Mouse (Mus musculus) stomach, embryonic 15.5 days (tissue): ENCODE measurements at regions not wholly inside any gene's neighbourhood (a gene's known extent, or its start where the extent isn't known, plus 50 kb on each side); places are given as distances from the start of the nearest gene placed in this dataset.

Experiments used
- ATAC-seq: fragments of 200-750 bp; cut with Nextera tagmentation; 2 replicates; pipeline ENCODE4 v1.8.0; 2017; ENCODE audit warnings: low read depth, moderate number of reproducible peaks, moderate TSS enrichment; ENCODE audit not compliant: insufficient read depth, low FRiP score
- H3K27ac ChIP-seq: fragments of 300-500 bp; sonication (generic); 2 replicates; pipeline ENCODE4 v1.5.1; 2015; ENCODE audit warnings: mild to moderate bottlenecking, inconsistent platforms
- H3K27me3 ChIP-seq: fragments of 300-500 bp; sonication (generic); replicated peaks from 2 replicates; pipeline ENCODE4 v1.6.1; 2015; ENCODE audit warnings: inconsistent platforms
- H3K36me3 ChIP-seq: fragments of 300-500 bp; sonication (generic); 2 replicates; pipeline ENCODE4 v1.6.1; 2015; ENCODE audit warnings: inconsistent platforms
- H3K4me1 ChIP-seq: fragments of 300-500 bp; sonication (generic); 2 replicates; pipeline ENCODE4 v1.6.1; 2015; ENCODE audit warnings: inconsistent platforms
- H3K4me2 ChIP-seq: fragments of 300-500 bp; sonication (generic); 2 replicates; pipeline ENCODE4 v1.6.1; 2015; ENCODE audit warnings: mild to moderate bottlenecking, inconsistent platforms
- H3K4me3 ChIP-seq: fragments of 300-500 bp; sonication (generic); replicated peaks from 2 replicates; pipeline ENCODE4 v1.5.1; 2015; ENCODE audit warnings: inconsistent platforms
- H3K9ac ChIP-seq: fragments of 300-500 bp; sonication (generic); 2 replicates; pipeline ENCODE4 v1.6.1; 2015; ENCODE audit warnings: inconsistent platforms
- H3K9me3 ChIP-seq: fragments of 300-500 bp; sonication (generic); 2 replicates; pipeline ENCODE4 v1.6.1; 2016; ENCODE audit warnings: inconsistent platforms
- WGBS: fragments of 180-500 bp; shearing (Covaris S2); methylation state at CpG from one replicate; pipeline ENCODE4 v1.1.7; 2015; 5-methylcytosine and 5-hydroxymethylcytosine counted together

DNA sequence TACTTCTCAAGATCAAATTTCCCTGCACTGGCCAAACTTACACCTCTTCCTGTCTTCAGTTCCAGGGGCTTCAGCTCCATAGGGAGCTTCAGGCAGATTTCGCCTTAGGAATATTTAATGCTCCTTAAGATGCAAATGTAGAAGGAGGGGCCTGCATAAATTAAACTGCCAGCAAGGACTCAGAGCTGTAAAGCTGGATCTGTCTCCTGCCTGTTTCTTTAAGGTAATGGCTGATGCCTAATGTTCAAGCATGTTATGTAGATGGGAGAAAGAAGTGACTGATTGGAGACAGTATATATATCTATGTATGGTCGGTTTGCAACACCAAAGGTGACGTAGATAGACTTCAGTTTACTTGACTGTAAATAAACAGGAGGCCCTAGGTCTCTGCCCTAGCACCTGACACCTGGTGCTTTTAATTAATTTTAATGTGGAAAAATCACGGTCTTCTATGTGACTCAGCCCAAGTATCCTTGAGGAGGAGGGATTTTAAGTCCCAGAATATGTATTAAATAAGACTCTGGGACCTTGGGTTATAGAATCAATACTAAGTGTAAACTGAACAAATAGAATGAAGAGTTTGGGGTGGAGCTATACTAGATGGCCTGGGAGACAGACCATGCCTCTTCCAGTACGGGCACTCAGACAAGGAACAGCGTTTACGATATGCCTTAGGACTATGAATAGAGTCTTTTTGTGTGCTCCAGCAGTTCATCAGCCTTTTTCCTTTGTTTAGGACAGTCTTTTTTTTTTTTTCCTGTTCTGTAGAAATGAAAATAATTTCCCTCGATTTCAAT lies 651.7 kb upstream of the Lmcd1 start:
- no peaks in the 10 kb centered on the region for H3K4me1 ChIP-seq
- no peak for ATAC-seq
- no peaks in the 10 kb centered on the region for H3K36me3 ChIP-seq
- WGBS, result 60% methylated on average over 8 of the region's 8 CpGs
- H3K4me3 ChIP-seq, result no peak overlapping the region
- H3K4me2 ChIP-seq, result no peak overlapping the region
- no peak overlapping the region for H3K9ac ChIP-seq
- no peak overlapping the region for H3K27ac ChIP-seq
- H3K9me3 ChIP-seq, result no peaks in the 10 kb centered on the region
- no peaks in the 10 kb centered on the region for H3K27me3 ChIP-seq

DNA sequence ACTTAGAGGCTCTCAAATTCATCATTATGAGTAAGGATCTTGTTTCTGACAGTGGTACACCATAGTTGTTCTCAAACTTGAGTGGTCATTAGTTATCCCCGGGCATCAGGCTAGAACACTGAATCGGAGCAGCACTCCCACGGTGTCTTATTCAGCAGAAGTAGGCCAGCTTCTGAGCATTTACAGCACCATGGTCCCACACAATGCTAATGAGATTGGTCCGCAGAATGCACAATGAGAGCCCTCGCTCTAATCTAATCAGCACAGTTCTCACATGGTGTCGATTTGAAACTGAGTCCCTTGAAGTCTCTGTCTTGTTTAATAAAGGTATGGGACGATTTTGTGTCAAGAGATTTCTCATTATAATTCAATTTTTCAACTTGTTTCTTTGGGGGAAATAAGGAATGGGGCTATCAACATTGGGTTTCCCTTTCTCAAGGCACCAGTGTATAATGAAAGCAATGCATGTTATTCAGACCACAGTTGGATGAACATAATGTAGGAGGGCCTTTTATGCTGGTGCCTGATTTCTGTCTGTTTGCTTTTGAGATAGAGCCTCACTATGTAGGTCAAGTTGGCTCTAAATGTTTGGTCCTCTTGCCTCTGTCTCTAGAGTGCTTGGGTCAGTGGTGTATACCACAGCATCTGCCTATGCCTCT lies 650.9 kb upstream of the Lmcd1 start:
- ATAC-seq, result no peak
- Histone ChIP-seq H3K4me1 (no peaks in the 10 kb centered on the region), H3K36me3 (no peaks in the 10 kb centered on the region), H3K4me3 (no peak overlapping the region), H3K27ac (no peak overlapping the region), H3K4me2 (no peak overlapping the region), H3K9ac (no peak overlapping the region), H3K9me3 (no peaks in the 10 kb centered on the region), H3K27me3 (no peaks in the 10 kb centered on the region)
- WGBS, result 74% methylated on average over 7 of the region's 7 CpGs

DNA sequence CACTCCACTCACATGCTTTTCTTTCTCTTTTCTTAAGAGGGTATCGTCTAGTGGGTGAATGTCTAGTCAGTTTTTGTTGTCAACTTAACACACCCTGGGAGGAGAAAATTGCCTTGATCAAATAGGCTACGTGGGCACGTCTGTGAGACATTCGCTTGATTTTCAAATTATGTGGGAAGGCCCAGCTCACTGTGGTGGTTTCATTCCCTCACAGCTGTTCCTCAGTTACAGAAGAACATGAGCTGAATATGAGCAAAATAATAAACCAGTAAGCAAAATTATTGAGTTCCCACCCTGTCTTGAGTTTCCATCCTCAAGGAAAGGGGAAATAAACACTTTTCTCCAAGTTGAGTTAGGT lies 650.4 kb upstream of the Lmcd1 start:
- no peaks in the 10 kb centered on the region for H3K4me1 ChIP-seq
- no peak overlapping the region for H3K27ac ChIP-seq
- H3K4me3 ChIP-seq, result no peak overlapping the region
- no peaks in the 10 kb centered on the region for H3K27me3 ChIP-seq
- H3K9ac ChIP-seq, result no peak overlapping the region
- H3K9me3 ChIP-seq, result no peaks in the 10 kb centered on the region
- no peak for ATAC-seq
- H3K4me2 ChIP-seq, result no peak overlapping the region
- 91% methylated on average over 4 of the region's 4 CpGs for WGBS
- H3K36me3 ChIP-seq, result no peaks in the 10 kb centered on the region

DNA sequence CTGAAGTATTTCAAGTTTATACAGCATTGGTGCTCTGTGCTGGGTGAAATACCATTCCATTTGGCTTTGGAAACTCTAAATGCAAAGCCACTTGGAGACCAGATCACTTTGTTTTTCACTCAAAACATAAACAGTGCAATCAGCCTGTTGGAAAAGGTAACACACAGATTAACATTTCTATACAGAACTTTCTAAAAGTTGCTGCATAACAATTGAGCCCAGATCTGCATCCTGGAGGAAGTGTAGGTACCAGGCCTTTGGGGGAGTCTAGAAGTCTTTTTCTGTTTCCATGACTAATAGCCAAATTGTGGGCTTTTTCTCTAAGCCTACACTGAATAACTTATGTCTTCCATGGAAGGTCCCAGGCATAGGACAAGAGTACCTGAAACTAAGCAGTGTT lies 648.1 kb upstream of the Lmcd1 start:
- Histone ChIP-seq H3K4me1 (no peaks in the 10 kb centered on the region), H3K4me2 (no peak overlapping the region), H3K27ac (no peak overlapping the region), H3K4me3 (no peak overlapping the region), H3K9ac (no peak overlapping the region), H3K27me3 (no peaks in the 10 kb centered on the region), H3K36me3 (no peaks in the 10 kb centered on the region), H3K9me3 (no peaks in the 10 kb centered on the region)
- no peak for ATAC-seq

DNA sequence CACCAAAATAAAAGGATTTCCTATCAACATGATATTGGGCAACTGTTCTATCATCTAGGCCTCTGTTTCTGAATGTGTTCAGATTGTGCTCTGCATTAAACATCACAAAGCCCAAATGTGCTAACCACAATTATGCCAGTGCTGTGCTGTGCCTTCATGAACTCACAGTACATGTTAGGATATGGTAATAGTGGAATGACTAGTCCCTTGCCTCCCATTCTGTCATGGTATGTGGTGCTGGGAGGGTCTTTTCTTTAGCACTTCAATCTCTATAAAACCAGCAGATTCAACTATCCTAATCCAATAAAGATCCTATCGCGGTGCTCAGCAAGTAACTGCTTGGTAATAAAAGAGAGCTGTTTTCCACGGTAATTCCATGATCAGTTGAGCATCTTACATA lies 620.8 kb upstream of the Lmcd1 start:
- H3K4me2 ChIP-seq, result no peak overlapping the region
- no peak for ATAC-seq
- H3K4me1 ChIP-seq, result no peaks in the 10 kb centered on the region
- H3K27me3 ChIP-seq, result no peaks in the 10 kb centered on the region
- H3K9me3 ChIP-seq, result no peaks in the 10 kb centered on the region
- H3K9ac ChIP-seq, result no peak overlapping the region
- H3K4me3 ChIP-seq, result no peak overlapping the region
- WGBS, result 91% methylated on average over 3 of the region's 3 CpGs
- no peak overlapping the region for H3K27ac ChIP-seq
- no peaks in the 10 kb centered on the region for H3K36me3 ChIP-seq

DNA sequence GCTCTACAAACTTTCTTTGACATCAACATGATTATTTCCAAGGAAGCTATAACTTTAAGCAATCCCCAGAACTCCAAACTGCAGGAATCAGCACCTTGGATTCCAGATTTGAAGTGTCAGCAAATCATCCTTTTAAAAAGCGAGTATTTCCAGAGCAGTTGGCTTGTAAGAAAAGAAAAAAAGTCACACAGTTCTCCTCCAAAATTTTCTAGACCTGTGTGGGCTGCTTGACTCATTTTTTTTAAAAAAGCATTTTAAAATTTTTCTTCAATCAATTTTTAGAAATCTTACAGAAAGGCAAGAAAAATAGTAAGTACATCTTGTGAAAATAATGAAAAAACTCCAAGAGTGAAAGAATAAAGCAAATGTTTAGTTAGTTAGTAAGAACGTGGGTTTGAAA lies 613.6 kb upstream of the Lmcd1 start:
- no peak overlapping the region for H3K4me3 ChIP-seq
- WGBS, result 62% methylated on average over 2 of the region's 2 CpGs
- H3K36me3 ChIP-seq, result no peaks in the 10 kb centered on the region
- H3K9ac ChIP-seq, result no peak overlapping the region
- no peaks in the 10 kb centered on the region for H3K27me3 ChIP-seq
- H3K4me2 ChIP-seq, result no peak overlapping the region
- H3K4me1 ChIP-seq, result no peaks in the 10 kb centered on the region
- no peak for ATAC-seq
- no peaks in the 10 kb centered on the region for H3K9me3 ChIP-seq
- no peak overlapping the region for H3K27ac ChIP-seq

DNA sequence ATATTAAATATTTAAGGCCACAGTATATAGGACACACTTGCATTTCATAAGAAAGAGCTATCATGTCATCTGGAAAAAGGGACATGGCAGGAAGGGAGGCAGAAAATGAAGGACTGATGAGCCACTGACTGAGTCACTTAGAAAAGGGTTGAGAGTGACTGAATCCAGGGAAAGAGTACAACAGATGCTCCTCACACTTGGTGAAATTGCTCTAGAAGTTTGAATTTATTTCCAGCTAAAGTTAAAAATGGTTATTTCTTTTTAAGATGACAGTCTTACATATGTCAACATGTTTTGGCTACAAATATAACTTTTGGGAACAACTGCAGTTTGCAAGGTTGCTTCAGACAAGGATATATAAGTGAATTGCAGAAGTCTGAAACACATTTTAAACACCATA lies 609.0 kb upstream of the Lmcd1 start:
- Histone ChIP-seq H3K9ac (no peak overlapping the region), H3K4me1 (no peaks in the 10 kb centered on the region), H3K4me2 (no peak overlapping the region), H3K27ac (no peak overlapping the region), H3K9me3 (no peaks in the 10 kb centered on the region), H3K4me3 (no peak overlapping the region), H3K27me3 (no peaks in the 10 kb centered on the region), H3K36me3 (no peaks in the 10 kb centered on the region)
- no peak for ATAC-seq

DNA sequence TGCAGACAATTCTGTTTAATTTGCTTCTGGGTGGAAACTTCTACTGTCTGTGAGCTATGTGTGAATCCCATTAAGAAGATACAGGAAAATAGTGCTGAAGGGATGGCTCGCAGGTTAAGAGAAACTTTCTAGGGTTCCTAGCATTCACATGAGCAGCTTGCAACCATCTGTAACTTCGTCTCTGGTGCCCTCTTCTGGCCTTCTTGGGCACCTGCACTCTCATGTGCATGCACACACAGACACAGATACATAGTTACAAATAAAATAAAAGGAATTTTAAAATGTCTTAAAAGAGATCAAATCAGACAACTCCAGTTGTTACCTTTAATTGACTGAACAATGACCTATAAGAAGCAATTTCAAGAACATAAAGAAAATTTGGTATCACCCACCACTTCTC lies 588.6 kb upstream of the Lmcd1 start:
- H3K27me3 ChIP-seq, result no peaks in the 10 kb centered on the region
- no peak overlapping the region for H3K9ac ChIP-seq
- 58% methylated on average over 2 of the region's 2 CpGs for WGBS
- no peak overlapping the region for H3K4me2 ChIP-seq
- no peaks in the 10 kb centered on the region for H3K9me3 ChIP-seq
- no peak overlapping the region for H3K27ac ChIP-seq
- no peak overlapping the region for H3K4me3 ChIP-seq
- no peaks in the 10 kb centered on the region for H3K36me3 ChIP-seq
- no peaks in the 10 kb centered on the region for H3K4me1 ChIP-seq
- no peak for ATAC-seq

DNA sequence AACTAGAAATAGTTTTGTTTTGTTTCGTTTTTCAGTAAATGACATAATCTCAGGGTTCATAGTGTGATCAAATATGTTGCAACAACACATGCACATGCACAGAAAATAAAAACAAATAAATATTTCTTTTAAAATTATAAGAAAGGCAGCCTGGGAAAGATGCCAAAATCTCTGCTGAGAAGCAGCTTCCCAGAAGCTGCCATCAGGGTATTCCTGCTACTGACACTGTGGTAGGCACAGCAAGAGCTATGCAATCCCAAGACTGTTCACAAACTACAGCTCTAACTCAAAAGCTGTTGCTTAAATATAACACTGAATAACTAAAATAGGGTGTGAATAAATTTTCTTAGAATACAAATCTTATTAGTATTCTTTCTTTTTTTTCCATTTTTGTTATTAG lies 570.7 kb upstream of the Lmcd1 start:
- WGBS, result 88% methylated on average over 1 of the region's 1 CpGs
- H3K4me1 ChIP-seq, result no peaks in the 10 kb centered on the region
- H3K9ac ChIP-seq, result no peak overlapping the region
- H3K27me3 ChIP-seq, result no peaks in the 10 kb centered on the region
- H3K36me3 ChIP-seq, result no peaks in the 10 kb centered on the region
- no peak for ATAC-seq
- no peaks in the 10 kb centered on the region for H3K9me3 ChIP-seq
- H3K27ac ChIP-seq, result no peak overlapping the region
- no peak overlapping the region for H3K4me2 ChIP-seq
- H3K4me3 ChIP-seq, result no peak overlapping the region

DNA sequence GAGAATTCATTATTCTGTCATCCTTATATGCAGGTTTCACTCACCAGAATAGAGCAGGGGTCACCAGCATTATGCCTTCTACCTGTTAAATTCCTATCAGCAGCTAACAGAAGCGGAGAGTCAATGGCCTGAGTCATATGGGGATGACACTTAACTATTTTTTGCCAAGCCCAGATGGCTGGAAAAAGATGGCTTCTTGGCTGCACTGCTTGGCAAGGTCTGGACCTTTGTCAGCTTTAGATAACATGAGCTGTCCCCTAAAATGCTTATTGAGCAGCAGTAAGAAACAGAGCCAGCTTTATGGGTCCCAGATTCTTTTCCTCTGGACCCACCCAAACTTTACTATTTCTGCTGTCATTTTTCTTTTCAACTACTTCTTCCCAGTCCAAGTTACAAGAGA lies 565.3 kb upstream of the Lmcd1 start:
- no peaks in the 10 kb centered on the region for H3K4me1 ChIP-seq
- H3K9me3 ChIP-seq, result no peaks in the 10 kb centered on the region
- H3K9ac ChIP-seq, result no peak overlapping the region
- no peaks in the 10 kb centered on the region for H3K27me3 ChIP-seq
- H3K27ac ChIP-seq, result no peak overlapping the region
- H3K4me3 ChIP-seq, result no peak overlapping the region
- no peak overlapping the region for H3K4me2 ChIP-seq
- ATAC-seq, result no peak
- no peaks in the 10 kb centered on the region for H3K36me3 ChIP-seq
- WGBS, result 63% methylated on average over 1 of the region's 1 CpGs

DNA sequence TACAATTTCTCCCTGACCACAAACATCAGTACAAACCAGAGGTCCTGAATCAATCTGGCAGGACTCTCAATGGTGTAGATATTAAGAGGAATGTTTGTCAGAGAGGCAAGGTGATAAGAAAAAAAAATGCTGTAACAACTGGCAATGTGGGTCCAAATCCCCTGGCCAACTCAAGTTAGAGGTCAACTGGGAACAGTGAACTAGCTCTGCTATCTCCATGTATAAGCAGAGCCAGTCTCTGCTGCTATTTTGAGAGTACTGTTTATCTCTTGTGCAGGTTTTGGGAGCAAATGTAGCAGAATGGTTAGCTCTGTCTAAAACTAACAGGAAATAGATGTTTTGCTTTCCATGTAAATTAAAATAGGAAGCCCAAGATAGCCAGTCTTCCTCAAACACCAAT lies 547.6 kb upstream of the Lmcd1 start:
- H3K9ac ChIP-seq, result no peak overlapping the region
- ATAC-seq, result no peak
- H3K4me2 ChIP-seq, result no peak overlapping the region
- H3K36me3 ChIP-seq, result no peaks in the 10 kb centered on the region
- H3K4me3 ChIP-seq, result no peak overlapping the region
- no peaks in the 10 kb centered on the region for H3K27me3 ChIP-seq
- no peaks in the 10 kb centered on the region for H3K4me1 ChIP-seq
- H3K27ac ChIP-seq, result no peak overlapping the region
- H3K9me3 ChIP-seq, result no peaks in the 10 kb centered on the region

DNA sequence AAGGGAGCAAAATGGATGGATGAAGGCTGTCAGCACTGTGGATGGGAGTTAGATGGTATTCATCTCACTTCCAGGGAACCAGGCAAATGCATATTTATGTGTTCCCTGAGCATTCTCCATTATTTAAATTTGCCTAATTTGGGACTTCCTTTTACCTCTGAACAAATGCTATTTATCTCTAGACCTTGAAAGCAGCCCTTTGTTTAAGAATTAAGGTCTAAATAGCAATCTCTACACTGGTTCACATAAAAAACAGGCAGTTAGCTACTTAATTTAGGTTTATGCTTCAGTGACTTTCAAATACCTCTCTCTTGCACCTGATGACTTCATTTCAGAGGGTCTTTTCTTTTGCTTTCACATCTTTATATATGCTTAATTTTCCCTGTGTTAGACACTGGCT lies 543.2 kb upstream of the Lmcd1 start:
- no peak overlapping the region for H3K4me2 ChIP-seq
- H3K9ac ChIP-seq, result no peak overlapping the region
- H3K4me1 ChIP-seq, result no peaks in the 10 kb centered on the region
- ATAC-seq, result no peak
- H3K36me3 ChIP-seq, result no peaks in the 10 kb centered on the region
- no peaks in the 10 kb centered on the region for H3K9me3 ChIP-seq
- no peak overlapping the region for H3K27ac ChIP-seq
- no peaks in the 10 kb centered on the region for H3K27me3 ChIP-seq
- no peak overlapping the region for H3K4me3 ChIP-seq

DNA sequence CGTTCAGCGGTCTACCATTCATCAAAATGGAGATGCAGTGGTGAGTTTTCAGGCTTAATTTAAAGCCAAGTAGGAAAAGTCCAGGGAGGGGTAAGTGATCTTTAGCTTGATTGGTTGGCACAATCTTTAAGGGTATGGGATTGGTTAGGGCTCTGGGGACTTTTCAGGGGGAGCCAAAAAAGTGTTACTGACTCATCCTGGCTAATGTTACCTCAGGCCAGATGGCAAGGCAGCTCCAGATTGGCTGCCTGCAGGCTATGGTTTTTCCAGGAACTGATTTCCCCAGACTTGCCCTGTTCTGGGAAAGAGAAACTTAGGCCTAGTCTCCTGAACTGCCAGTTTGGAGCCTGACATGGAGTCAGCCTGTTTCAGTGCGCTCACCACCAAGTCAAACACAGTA lies 539.6 kb upstream of the Lmcd1 start:
- no peak for ATAC-seq
- H3K4me2 ChIP-seq, result no peak overlapping the region
- no peak overlapping the region for H3K9ac ChIP-seq

More for the DNA sequence above, 539.6 kb upstream of the Lmcd1 start:
- 79% methylated on average over 3 of the region's 3 CpGs for WGBS
- no peak overlapping the region for H3K27ac ChIP-seq
- no peak overlapping the region for H3K4me3 ChIP-seq
- H3K9me3 ChIP-seq, result no peaks in the 10 kb centered on the region
- no peaks in the 10 kb centered on the region for H3K4me1 ChIP-seq
- H3K27me3 ChIP-seq, result no peaks in the 10 kb centered on the region
- H3K36me3 ChIP-seq, result no peaks in the 10 kb centered on the region
